Mouse (Mus musculus): ENCODE measurements around the gene Napepld. TPM values are rescaled to one million over a fixed set of nuclear protein-coding genes. Genes with fewer than 3 reads are reported as not detected.

Napepld gene
- polyA plus RNA-seq, 1 experiment from 2014 or later, result 5.5 TPM

- Histone ChIP-seq H3K9me3 (no peaks in the 10 kb centered on the region), H3K4me1 (peaks cover 4% of the 10 kb centered on the region; the same call in 1 of the 2 replicates), H3K27ac (no peak overlapping the region), H3K4me3 (no peak overlapping the region), H3K4me2 (replicated peaks) (no peak overlapping the region), H3K9ac (no peak overlapping the region), H3K27me3 (replicated peaks) (no peaks in the 10 kb centered on the region), H3K36me3 (peaks cover 63% of the 10 kb centered on the region)
- 56% methylated on average over 11 of the region's 11 CpGs for WGBS
- peak; percentile 70 for ATAC-seq (ENCODE audit: low FRiP score, low read depth)
Observed at GRCm38 (mm10) chr5:21658623-21659395, 42.4 kb downstream of the Napepld start.

GRCm38 (mm10) chr5:21658038-21658437, 43.2 kb downstream of the Napepld start:
- no peak overlapping the region for H3K9ac ChIP-seq
- WGBS, result 86% methylated on average over 6 of the region's 6 CpGs
- H3K36me3 ChIP-seq, result peaks cover 62% of the 10 kb centered on the region
- no peak overlapping the region for H3K4me3 ChIP-seq
- H3K4me1 ChIP-seq, result peaks cover 4% of the 10 kb centered on the region; the same call in 1 of the 2 replicates
- no peak overlapping the region for H3K4me2 ChIP-seq (replicated peaks)
- no peak for ATAC-seq (ENCODE audit: low FRiP score, low read depth)
- H3K27me3 ChIP-seq (replicated peaks), result no peaks in the 10 kb centered on the region
- no peak overlapping the region for H3K27ac ChIP-seq
- no peaks in the 10 kb centered on the region for H3K9me3 ChIP-seq

GRCm38 (mm10) chr5:21656912-21657311, 44.3 kb downstream of the Napepld start:
- no peak overlapping the region for H3K4me2 ChIP-seq (replicated peaks)
- WGBS, result 91% methylated on average over 9 of the region's 9 CpGs
- no peak overlapping the region for H3K27ac ChIP-seq
- peaks cover 4% of the 10 kb centered on the region; the same call in 1 of the 2 replicates for H3K4me1 ChIP-seq
- H3K9ac ChIP-seq, result no peak overlapping the region
- H3K27me3 ChIP-seq (replicated peaks), result no peaks in the 10 kb centered on the region
- ATAC-seq (ENCODE audit: low FRiP score, low read depth), result no peak
- H3K4me3 ChIP-seq, result no peak overlapping the region
- no peaks in the 10 kb centered on the region for H3K9me3 ChIP-seq
- H3K36me3 ChIP-seq, result peaks cover 65% of the 10 kb centered on the region

DNA sequence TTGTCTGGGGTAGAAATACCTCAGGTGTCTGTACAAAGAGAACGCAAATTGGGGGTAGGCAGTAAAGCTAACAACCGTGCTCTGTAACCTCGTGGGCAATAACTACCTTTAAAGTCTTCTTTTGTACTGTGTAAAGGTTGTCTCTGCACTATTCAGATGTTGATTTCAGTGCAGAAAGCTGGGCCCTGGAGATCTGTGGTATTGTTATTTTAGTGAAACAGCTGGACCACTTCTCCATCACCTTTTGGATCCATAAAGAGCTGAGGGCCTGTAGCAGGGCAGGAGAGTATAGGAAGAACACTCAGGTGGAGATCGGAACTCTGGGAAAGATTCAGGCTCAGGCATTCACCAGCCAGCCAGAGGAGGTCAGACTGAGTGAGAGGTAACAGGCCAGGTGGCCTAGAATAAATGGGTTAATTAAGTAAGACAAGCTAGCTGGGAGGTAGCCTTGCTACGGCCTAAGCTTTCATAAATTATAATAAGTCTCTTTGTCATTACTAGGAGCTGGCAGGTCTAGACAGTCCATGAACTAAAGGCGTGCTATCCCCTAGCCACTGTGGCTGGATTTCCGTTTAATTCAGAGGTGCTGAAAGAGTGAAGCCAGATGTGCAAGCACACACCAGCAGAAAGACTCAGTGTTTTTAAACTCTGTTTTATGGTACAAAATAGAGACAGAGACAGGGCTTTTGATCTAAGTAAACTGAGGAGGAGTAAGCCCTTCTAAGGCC, 49.1 kb downstream of the Napepld start:
- ATAC-seq (ENCODE audit: low FRiP score, low read depth), result no peak
- no peaks in the 10 kb centered on the region for H3K9me3 ChIP-seq
- no peaks in the 10 kb centered on the region for H3K27me3 ChIP-seq (replicated peaks)
- WGBS, result 76% methylated on average over 7 of the region's 7 CpGs
- no peak overlapping the region for H3K4me2 ChIP-seq (replicated peaks)
- no peak overlapping the region for H3K9ac ChIP-seq
- no peak overlapping the region for H3K27ac ChIP-seq
- no peak overlapping the region for H3K4me3 ChIP-seq
- peaks cover 69% of the 10 kb centered on the region for H3K36me3 ChIP-seq
- peaks cover 5% of the 10 kb centered on the region for H3K4me1 ChIP-seq

- Histone ChIP-seq H3K9ac (no peak overlapping the region), H3K4me3 (no peak overlapping the region), H3K4me1 (peaks cover 11% of the 10 kb centered on the region), H3K9me3 (no peaks in the 10 kb centered on the region), H3K27ac (no peak overlapping the region), H3K4me2 (replicated peaks) (no peak overlapping the region), H3K36me3 (peaks cover 62% of the 10 kb centered on the region), H3K27me3 (replicated peaks) (no peaks in the 10 kb centered on the region)
- 85% methylated on average over 2 of the region's 2 CpGs for WGBS
- no peak for ATAC-seq (ENCODE audit: low FRiP score, low read depth)
Observed at GRCm38 (mm10) chr5:21650736-21651135, 50.5 kb downstream of the Napepld start.

DNA sequence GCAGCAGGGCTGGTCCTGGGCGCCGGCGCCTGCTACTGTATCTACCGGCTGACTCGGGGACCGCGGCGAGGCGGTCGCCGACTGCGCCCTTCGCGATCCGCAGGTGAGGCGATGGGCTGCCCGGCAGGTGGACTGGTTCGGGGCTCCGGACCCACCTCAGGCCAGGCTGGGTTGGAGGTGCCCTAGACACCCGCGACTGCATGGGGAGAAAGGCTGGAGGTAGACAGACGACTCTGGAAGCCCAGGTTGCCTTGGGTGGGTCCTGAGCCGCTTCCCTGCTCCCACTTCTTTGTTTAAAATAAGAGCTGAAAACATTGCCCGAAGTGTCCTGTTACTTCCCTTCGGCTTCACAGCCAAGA, 55.1 kb downstream of the Napepld start:
- H3K27me3 ChIP-seq (replicated peaks), result no peaks in the 10 kb centered on the region
- peak overlapping the region; percentile 86 for H3K27ac ChIP-seq
- H3K9me3 ChIP-seq, result no peaks in the 10 kb centered on the region
- peaks cover 11% of the 10 kb centered on the region for H3K4me1 ChIP-seq
- ATAC-seq (ENCODE audit: low FRiP score, low read depth), result no peak; the same call in 1 of the 2 replicates
- H3K36me3 ChIP-seq, result peaks cover 33% of the 10 kb centered on the region
- under 1% methylated on average over 25 of the region's 25 CpGs for WGBS
- H3K9ac ChIP-seq, result peak overlapping the region; percentile 89
- peak overlapping the region; percentile 79 for H3K4me3 ChIP-seq
- H3K4me2 ChIP-seq (replicated peaks), result peak overlapping the region; percentile 72

GRCm38 (mm10) chr5:21645439-21646132, 55.6 kb downstream of the Napepld start, which contains the start of the genes Fbxl13 and Armc10:
TSS of gene Fbxl13 (minus strand) at chr5:21645634.
TSS of gene Armc10 (plus strand) at chr5:21645813.
- Histone ChIP-seq H3K9me3 (no peaks in the 10 kb centered on the region), H3K9ac (peak within 1 kb of the TSS; percentile 89), H3K4me2 (replicated peaks) (peak within 1 kb of the TSS; percentile 72), H3K36me3 (peaks cover 28% of the 10 kb centered on the region), H3K27ac (peak within 1 kb of the TSS; percentile 86), H3K4me3 (peak within 1 kb of the TSS; percentile 79), H3K4me1 (peaks cover 11% of the 10 kb centered on the region), H3K27me3 (replicated peaks) (no peaks in the 10 kb centered on the region)
- WGBS, result 1% methylated on average over 35 of the region's 40 CpGs
- peak; percentile 96 for ATAC-seq (ENCODE audit: low FRiP score, low read depth)

GRCm38 (mm10) chr5:21644891-21645438, 56.2 kb downstream of the Napepld start:
- Histone ChIP-seq H3K9me3 (no peaks in the 10 kb centered on the region), H3K9ac (peak overlapping the region; percentile 38; the same call in 1 of the 2 replicates), H3K4me2 (replicated peaks) (peak overlapping the region; percentile 72), H3K27ac (peak overlapping the region; percentile 51; the same call in 1 of the 2 replicates), H3K4me1 (peaks cover 11% of the 10 kb centered on the region), H3K4me3 (peak overlapping the region; percentile 79), H3K27me3 (replicated peaks) (no peaks in the 10 kb centered on the region), H3K36me3 (peaks cover 21% of the 10 kb centered on the region)
- WGBS, result 12% methylated on average over 14 of the region's 14 CpGs
- no peak; the same call in 1 of the 2 replicates for ATAC-seq (ENCODE audit: low FRiP score, low read depth)

DNA sequence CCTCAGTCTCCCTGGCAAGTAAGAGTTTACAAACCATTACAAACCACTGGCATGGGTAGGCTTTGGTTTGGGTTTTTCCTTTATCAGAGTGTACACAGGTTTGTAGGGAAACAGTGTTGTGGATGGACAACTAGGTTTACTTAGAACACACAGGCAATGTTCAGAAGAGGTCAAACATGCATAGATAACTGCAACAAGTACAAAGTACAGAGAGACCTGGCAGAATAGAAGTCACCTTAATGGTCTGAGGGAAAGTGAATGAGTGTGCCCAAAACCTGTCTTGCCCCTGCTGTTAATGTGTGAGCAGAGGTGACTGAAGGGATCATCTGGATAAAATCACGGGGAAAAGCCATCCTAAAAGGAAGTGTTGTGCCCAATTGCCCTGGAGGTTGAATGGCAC, 57.6 kb downstream of the Napepld start:
- Histone ChIP-seq H3K4me1 (peaks cover 11% of the 10 kb centered on the region), H3K9me3 (no peaks in the 10 kb centered on the region), H3K27ac (no peak overlapping the region), H3K9ac (no peak overlapping the region), H3K36me3 (peaks cover 8% of the 10 kb centered on the region), H3K27me3 (replicated peaks) (no peaks in the 10 kb centered on the region), H3K4me3 (no peak overlapping the region), H3K4me2 (replicated peaks) (no peak overlapping the region)
- ATAC-seq (ENCODE audit: low FRiP score, low read depth), result no peak
- 28% methylated on average over 1 of the region's 1 CpGs for WGBS

GRCm38 (mm10) chr5:21640961-21641360, 60.2 kb downstream of the Napepld start:
- no peak for ATAC-seq (ENCODE audit: low FRiP score, low read depth)
- no peaks in the 10 kb centered on the region for H3K9me3 ChIP-seq
- WGBS, result 10% methylated on average over 1 of the region's 1 CpGs
- H3K4me1 ChIP-seq, result no peaks in the 10 kb centered on the region
- no peak overlapping the region for H3K9ac ChIP-seq
- no peak overlapping the region for H3K27ac ChIP-seq
- no peaks in the 10 kb centered on the region for H3K27me3 ChIP-seq (replicated peaks)
- no peak overlapping the region for H3K4me2 ChIP-seq (replicated peaks)
- no peak overlapping the region for H3K4me3 ChIP-seq
- no peaks in the 10 kb centered on the region for H3K36me3 ChIP-seq

DNA sequence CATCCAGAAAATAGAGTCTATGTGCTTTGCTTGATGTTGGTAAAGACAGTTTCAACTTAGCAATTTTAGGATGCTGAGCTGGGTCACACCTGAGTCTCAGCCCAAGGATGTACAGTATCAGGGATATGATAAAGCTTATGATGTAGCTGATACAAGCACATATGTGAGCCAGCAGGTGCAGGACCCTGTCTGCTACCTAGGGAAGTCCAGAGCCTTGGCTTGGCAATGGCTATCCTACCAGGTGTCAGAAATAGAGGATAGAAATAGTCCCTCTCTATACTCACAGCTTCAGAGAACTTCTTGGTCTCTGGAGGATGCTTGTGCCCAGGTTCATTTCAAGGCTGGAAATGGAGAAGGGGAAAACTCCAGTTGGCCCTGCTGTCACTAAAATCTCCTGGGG, 75.3 kb downstream of the Napepld start:
- no peak overlapping the region for H3K27ac ChIP-seq
- H3K4me2 ChIP-seq (replicated peaks), result no peak overlapping the region
- no peak overlapping the region for H3K9ac ChIP-seq
- no peaks in the 10 kb centered on the region for H3K4me1 ChIP-seq
- H3K9me3 ChIP-seq, result no peaks in the 10 kb centered on the region; the same call in 1 of the 2 replicates
- no peak overlapping the region for H3K4me3 ChIP-seq
- no peak for ATAC-seq (ENCODE audit: low FRiP score, low read depth)
- H3K36me3 ChIP-seq, result no peaks in the 10 kb centered on the region
- H3K27me3 ChIP-seq (replicated peaks), result no peaks in the 10 kb centered on the region
